Mouse (Mus musculus): ENCODE results near the gene Pon3. TPM values are rescaled to one million over a fixed set of nuclear protein-coding genes. Genes with fewer than 3 reads are reported as not detected.

The Pon3 gene
- polyA plus RNA-seq, 1 experiment: 5.4 TPM

DNA sequence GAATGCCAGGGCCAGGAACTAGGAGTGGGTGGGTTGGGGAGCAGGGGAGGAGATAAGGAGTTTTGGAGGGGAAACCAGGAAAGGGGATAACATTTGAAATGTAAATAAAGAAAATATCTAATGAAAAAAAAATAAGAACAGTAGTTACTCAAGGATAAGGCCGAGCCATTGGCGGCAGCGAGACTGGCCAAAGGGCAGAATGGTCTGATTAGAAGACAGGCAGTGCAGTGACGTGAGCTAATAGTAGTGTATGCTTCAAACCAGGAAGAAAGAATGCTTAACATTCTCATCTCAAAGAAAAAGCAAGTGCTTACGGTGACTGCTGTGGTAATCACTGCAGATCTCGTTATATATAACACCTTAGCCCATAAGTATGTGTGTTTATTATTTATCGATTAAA lies 40.0 kb upstream of the Pon3 start:
- Histone ChIP-seq H3K4me3 (ENCODE audit: control insufficient read depth, insufficient read depth, low read length) (no peak overlapping the region), H3K27ac (ENCODE audit: control insufficient read depth, insufficient read depth, low read length) (no peak overlapping the region), H3K4me1 (replicated peaks; ENCODE audit: control insufficient read depth, insufficient read depth, low read length) (peaks cover 7% of the 10 kb centered on the region), H3K36me3 (ENCODE audit: control insufficient read depth, insufficient read depth, low read length) (no peaks in the 10 kb centered on the region; the same call in 1 of the 2 replicates), H3K27me3 (ENCODE audit: control insufficient read depth, insufficient read depth, low read length) (no peaks in the 10 kb centered on the region)
- TF ChIP-seq POLR2A (IDR thresholded peaks at IDR 0.05; ENCODE audit: control insufficient read depth, extremely low read depth, insufficient read depth, low read length, poor library complexity): no peak
- TF ChIP-seq CTCF (IDR thresholded peaks at IDR 0.05; ENCODE audit: borderline replicate concordance, control insufficient read depth, extremely low read depth, insufficient read depth, low read length, poor library complexity): no peak
- DNase-seq: no peak
- 95% methylated on average over 7 of the region's 7 CpGs for WGBS

- WGBS: 96% methylated on average over 16 of the region's 16 CpGs
- TF ChIP-seq POLR2A (IDR thresholded peaks at IDR 0.05; ENCODE audit: control insufficient read depth, extremely low read depth, insufficient read depth, low read length, poor library complexity): no peak
- TF ChIP-seq CTCF (IDR thresholded peaks at IDR 0.05; ENCODE audit: borderline replicate concordance, control insufficient read depth, extremely low read depth, insufficient read depth, low read length, poor library complexity): no peak
- DNase-seq: no peak
- H3K27ac ChIP-seq (ENCODE audit: control insufficient read depth, insufficient read depth, low read length): no peak overlapping the region
- H3K36me3 ChIP-seq (ENCODE audit: control insufficient read depth, insufficient read depth, low read length): no peaks in the 10 kb centered on the region; the same call in 1 of the 2 replicates
- H3K27me3 ChIP-seq (ENCODE audit: control insufficient read depth, insufficient read depth, low read length): no peaks in the 10 kb centered on the region
- H3K4me1 ChIP-seq (replicated peaks; ENCODE audit: control insufficient read depth, insufficient read depth, low read length): peaks cover 7% of the 10 kb centered on the region
- H3K4me3 ChIP-seq (ENCODE audit: control insufficient read depth, insufficient read depth, low read length): no peak overlapping the region
Observed at GRCm38 (mm10) chr6:5294659-5295449, 38.8 kb upstream of the Pon3 start.

DNA sequence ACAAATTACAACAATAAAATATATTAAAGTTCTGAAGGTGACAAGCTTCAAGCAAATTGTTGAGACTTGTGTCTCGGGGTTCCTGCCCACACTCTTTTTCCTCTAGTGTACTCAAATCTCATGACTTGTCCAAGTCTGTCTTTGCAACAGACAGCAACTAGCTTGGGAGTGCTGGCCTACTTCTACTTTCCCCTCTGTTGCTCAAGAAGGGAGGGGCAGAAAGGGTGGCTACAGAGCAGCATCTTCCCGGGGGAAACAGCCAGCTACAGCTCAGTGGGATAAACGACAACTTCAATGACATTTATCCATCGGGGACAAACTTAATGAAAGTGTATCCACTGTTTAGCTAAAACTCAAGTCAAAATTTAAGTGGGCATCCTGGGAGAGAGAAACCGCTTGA lies 36.8 kb upstream of the Pon3 start:
- peaks cover 13% of the 10 kb centered on the region; the same call in 1 of the 2 replicates for H3K36me3 ChIP-seq (ENCODE audit: control insufficient read depth, insufficient read depth, low read length)
- H3K4me3 ChIP-seq (ENCODE audit: control insufficient read depth, insufficient read depth, low read length): no peak overlapping the region
- 94% methylated on average over 5 of the region's 5 CpGs for WGBS
- TF ChIP-seq POLR2A (IDR thresholded peaks at IDR 0.05; ENCODE audit: control insufficient read depth, extremely low read depth, insufficient read depth, low read length, poor library complexity) (no peak), CTCF (IDR thresholded peaks at IDR 0.05; ENCODE audit: borderline replicate concordance, control insufficient read depth, extremely low read depth, insufficient read depth, low read length, poor library complexity) (no peak)
- H3K4me1 ChIP-seq (replicated peaks; ENCODE audit: control insufficient read depth, insufficient read depth, low read length): peaks cover 7% of the 10 kb centered on the region
- no peak for DNase-seq
- no peak overlapping the region for H3K27ac ChIP-seq (ENCODE audit: control insufficient read depth, insufficient read depth, low read length)
- H3K27me3 ChIP-seq (ENCODE audit: control insufficient read depth, insufficient read depth, low read length): no peaks in the 10 kb centered on the region

- H3K4me1 ChIP-seq (replicated peaks; ENCODE audit: control insufficient read depth, insufficient read depth, low read length): 0 out of 2 replicates have a peak, but pooled peaks cover 4% of the 10 kb centered on the region
- H3K27me3 ChIP-seq (ENCODE audit: control insufficient read depth, insufficient read depth, low read length): no peaks in the 10 kb centered on the region
- 86% methylated on average over 4 of the region's 4 CpGs for WGBS
- TF ChIP-seq CTCF (IDR thresholded peaks at IDR 0.05; ENCODE audit: borderline replicate concordance, control insufficient read depth, extremely low read depth, insufficient read depth, low read length, poor library complexity) (no peak), POLR2A (IDR thresholded peaks at IDR 0.05; ENCODE audit: control insufficient read depth, extremely low read depth, insufficient read depth, low read length, poor library complexity) (no peak)
- no peak overlapping the region for H3K4me3 ChIP-seq (ENCODE audit: control insufficient read depth, insufficient read depth, low read length)
- peaks cover 19% of the 10 kb centered on the region for H3K36me3 ChIP-seq (ENCODE audit: control insufficient read depth, insufficient read depth, low read length)
- no peak overlapping the region for H3K27ac ChIP-seq (ENCODE audit: control insufficient read depth, insufficient read depth, low read length)
- no peak for DNase-seq
Observed at GRCm38 (mm10) chr6:5291450-5291849, 35.4 kb upstream of the Pon3 start.

DNA sequence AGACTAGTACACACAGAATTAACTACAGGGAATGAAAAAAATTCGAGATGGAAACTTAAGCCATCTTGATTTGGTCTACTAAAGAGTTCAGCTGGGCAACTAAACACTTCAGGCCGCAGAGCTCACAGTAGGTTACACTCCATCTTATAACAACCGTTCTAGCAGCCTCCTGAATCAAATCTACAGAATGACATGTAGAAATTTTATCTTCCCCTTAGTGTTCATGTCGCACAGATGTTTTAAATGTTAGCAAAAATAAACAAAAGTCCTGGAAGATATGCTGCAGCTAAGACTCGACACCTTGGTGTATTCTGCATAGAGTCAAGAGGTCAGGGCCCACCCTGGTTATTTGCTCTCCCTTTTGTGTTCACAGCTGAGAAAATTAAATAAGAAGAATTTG lies 31.8 kb upstream of the Pon3 start:
- TF ChIP-seq POLR2A (IDR thresholded peaks at IDR 0.05; ENCODE audit: control insufficient read depth, extremely low read depth, insufficient read depth, low read length, poor library complexity) (no peak), CTCF (IDR thresholded peaks at IDR 0.05; ENCODE audit: borderline replicate concordance, control insufficient read depth, extremely low read depth, insufficient read depth, low read length, poor library complexity) (no peak)
- 93% methylated on average over 5 of the region's 5 CpGs for WGBS
- H3K4me1 ChIP-seq (replicated peaks; ENCODE audit: control insufficient read depth, insufficient read depth, low read length): no peaks in the 10 kb centered on the region

DNA sequence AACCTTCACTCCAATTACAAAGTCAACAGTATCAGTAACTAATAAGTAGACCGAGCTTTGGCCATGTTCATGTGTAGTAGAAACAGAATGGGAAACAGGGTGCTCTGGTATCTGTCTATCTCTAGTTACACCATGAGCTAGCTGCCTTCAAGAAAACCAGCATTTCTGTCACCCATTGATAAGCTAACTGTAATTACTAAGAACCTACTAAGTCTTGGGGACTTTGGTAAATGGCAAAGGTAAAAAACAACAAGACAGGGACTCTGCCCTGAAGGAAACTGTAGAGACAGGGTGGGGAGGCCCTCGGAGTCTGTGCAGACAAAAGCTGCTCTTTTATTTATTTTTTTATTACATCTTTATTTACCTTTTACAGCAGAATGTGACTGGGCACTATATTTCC lies 31.3 kb upstream of the Pon3 start:
- Histone ChIP-seq H3K36me3 (ENCODE audit: control insufficient read depth, insufficient read depth, low read length) (peaks cover 19% of the 10 kb centered on the region), H3K4me3 (ENCODE audit: control insufficient read depth, insufficient read depth, low read length) (no peak overlapping the region), H3K4me1 (replicated peaks; ENCODE audit: control insufficient read depth, insufficient read depth, low read length) (no peaks in the 10 kb centered on the region), H3K27me3 (ENCODE audit: control insufficient read depth, insufficient read depth, low read length) (no peaks in the 10 kb centered on the region), H3K27ac (ENCODE audit: control insufficient read depth, insufficient read depth, low read length) (no peak overlapping the region)
- 98% methylated on average over 2 of the region's 2 CpGs for WGBS
- DNase-seq: no peak
- TF ChIP-seq CTCF (IDR thresholded peaks at IDR 0.05; ENCODE audit: borderline replicate concordance, control insufficient read depth, extremely low read depth, insufficient read depth, low read length, poor library complexity): no peak
- TF ChIP-seq POLR2A (IDR thresholded peaks at IDR 0.05; ENCODE audit: control insufficient read depth, extremely low read depth, insufficient read depth, low read length, poor library complexity): no peak

More for the DNA sequence above, 31.8 kb upstream of the Pon3 start:
- H3K36me3 ChIP-seq (ENCODE audit: control insufficient read depth, insufficient read depth, low read length): peaks cover 19% of the 10 kb centered on the region
- no peak overlapping the region for H3K27ac ChIP-seq (ENCODE audit: control insufficient read depth, insufficient read depth, low read length)
- H3K27me3 ChIP-seq (ENCODE audit: control insufficient read depth, insufficient read depth, low read length): no peaks in the 10 kb centered on the region
- no peak overlapping the region for H3K4me3 ChIP-seq (ENCODE audit: control insufficient read depth, insufficient read depth, low read length)
- no peak for DNase-seq
